Mouse (Mus musculus) T-helper 1 cell (primary cell): ENCODE results near the gene Pgm1.

ENCODE experiments used
- in situ Hi-C: fragments of 300-600 bp; cut with MboI, MseI; formaldehyde crosslinking; loops from one replicate; pipeline ENCODE4 v1.15.1; 2025; ENCODE audit warnings: high pct_unique_total_duplicates

The Pgm1 gene

DNA sequence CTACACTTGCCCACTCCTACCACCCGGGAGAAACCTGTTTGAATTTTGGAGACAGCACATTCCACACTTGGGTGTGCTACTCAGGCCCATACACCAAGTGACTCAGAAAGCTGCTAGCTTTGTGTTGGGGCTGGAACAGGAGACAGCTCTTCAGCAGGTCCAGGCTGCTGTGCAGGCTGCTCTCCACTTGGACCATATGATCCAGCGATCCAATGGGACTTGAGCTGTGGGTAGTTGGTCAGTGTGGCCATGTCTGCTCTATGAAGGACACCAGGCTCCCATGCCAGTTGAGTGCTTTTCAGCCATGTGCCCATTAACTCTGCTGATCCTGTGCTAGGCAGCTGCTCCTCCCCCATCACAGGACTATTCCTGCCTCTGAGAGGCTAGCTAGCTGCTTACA lies 24.7 kb downstream of the Pgm1 start:
- in situ Hi-C loops = no loop called here

DNA sequence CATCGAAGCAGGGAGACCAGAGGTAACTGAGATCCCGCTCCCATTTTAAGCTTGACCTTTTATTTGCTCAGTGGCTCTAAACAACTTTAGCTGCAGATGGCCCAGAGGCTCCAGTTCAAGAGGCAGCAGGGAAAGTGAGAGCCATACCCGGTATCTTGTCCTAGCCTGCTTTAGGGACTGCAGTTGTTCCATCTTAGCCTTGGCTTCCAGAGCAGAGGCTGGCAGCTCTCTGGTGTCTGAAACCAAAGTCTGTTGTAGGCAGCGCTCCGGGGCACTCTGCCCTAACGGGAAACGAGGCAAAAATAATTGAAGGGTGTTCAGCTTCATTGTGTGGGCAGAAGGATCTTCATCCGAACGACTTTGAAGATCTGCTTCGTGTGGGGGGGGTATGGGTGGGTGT lies 26.2 kb downstream of the Pgm1 start:
- in situ Hi-C loops = no loop called here

DNA sequence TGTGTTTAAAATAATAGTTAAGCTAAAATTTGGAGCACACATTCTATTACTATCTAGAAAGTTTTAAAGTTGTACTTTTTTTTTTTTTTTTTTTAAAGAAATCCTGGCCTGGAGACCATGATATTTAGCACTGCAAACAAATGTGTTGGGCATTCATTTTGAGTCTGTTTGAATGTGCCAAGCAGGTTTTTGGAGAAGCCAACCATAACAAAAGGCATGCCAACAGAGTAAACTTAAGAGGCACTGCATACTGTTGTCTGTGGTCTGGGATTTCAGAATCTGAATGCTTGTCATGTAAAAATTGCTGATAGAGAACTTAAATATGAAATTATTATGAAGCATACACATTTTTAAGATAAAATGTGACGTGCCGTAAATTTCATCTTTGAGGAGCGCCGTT lies 28.0 kb downstream of the Pgm1 start:
- in situ Hi-C loops = no loop called here

DNA sequence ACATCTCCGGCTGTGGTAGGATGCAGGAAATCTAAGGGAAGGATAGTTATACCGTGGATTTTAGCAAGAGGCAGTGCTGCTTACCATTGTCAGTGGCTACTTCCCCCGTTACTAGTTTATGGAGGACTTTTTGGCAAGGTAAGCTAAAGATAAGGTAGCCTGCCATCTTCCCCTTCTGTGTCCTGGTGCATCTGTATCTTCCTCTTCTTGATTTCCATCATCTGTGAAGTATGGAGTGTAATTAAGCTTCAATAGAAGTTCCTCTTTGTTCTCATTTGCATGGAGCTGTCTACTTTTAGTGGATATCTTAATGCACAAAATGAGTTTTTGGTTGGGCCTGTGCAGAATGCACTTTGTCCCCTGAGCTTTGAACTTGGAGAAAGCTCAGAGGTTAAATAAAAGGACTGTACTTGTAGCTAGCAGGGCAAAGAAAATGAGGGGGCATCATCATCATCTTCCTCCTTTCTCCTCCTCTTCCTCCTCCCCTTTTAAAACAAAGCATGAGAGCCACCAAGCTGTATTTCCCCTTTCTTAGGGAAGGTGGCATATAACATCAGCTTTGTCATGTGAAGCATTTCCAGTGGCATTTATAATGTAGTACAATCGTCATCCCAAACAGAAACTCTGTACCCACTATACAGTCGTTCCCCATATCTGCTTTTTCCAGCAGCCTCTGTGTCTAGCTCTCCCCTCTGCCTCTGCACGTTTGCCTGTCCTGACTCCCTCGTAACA lies 29.0 kb downstream of the Pgm1 start:
- in situ Hi-C loops = no loop called here

DNA sequence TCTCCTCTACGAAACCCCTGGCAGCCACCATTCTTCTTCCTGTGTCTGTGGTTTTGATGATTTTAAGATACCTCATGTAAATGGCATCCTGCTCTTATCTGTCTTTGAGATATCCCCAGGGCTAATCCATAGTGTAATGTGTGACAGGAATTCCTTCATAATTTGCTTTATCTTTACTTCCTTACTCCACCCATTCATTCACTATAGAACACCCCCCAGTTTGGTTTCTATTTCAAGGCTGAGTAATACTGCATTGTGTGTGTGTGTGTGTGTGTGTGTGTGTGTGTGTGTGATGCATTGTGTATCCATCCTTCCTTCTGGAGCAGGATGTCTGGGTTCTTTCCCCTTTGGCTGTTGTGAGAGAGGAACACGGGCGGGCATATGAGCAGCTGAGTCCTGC lies 30.1 kb downstream of the Pgm1 start:
- in situ Hi-C loops = no loop called here

DNA sequence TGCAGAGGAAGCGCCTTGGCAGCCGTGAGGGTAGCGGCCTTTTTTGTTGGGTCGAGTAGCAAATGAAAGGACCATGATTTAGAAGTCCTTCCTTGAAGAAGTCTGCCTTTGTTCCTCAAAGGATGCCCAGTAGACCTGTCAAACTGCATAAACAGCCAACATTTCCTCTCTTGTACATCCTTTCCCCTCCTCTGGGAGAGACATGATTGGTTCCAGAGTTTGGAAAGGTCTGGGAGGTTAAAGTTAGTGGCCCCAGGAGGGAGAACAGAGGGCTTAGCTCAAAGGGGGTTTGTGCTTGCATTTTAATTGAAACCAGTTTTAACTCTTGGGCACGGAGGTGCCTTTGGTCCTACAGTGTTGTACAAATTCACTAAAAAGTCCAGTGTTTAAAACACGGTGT lies 37.3 kb downstream of the Pgm1 start:
- in situ Hi-C loops = loop anchor here (10.0 kb wide), 1 partner anchor 1618 kb away; no protein-coding TSS in a partner anchor

DNA sequence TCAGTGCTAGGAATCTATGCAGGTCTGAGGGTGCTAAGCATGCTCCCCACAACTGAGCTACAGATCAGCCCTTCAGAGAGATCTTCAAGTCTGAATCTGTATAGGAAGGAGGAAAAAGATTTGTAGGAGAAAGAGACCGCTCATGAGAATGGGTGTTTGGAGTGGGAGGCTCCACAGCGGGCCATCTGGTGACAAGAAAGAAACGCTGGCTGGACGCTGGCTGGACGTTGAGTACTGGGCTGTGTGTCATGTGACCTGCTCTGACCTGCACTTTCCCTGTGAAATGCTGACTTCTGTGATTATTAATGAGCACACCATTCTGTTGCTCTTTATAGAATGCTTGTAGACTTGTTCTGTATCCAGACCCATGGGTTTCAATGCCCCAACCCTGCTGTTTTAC lies 40.1 kb downstream of the Pgm1 start:
- in situ Hi-C loops = loop anchor here (10.0 kb wide), 1 partner anchor 1615 kb away; no protein-coding TSS in a partner anchor

DNA sequence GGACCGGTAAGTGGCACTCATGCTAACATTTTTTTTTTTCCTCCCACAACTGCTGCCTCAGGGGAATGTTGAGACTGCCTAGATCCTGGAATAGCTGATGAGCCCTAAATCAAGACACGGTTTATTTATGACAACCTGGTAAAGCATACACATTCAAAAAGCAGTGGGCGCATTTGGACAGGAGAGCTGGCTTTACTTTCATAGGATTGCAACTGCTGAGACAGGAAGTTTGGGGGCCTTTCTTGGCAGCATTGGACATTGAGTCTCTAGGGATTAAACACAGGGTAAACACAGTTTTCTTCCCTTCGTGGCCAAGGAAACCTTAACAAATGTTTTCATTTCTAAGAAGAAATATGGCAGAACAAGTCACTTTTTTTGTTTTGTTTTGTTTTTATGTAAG lies 40.9 kb downstream of the Pgm1 start:
- in situ Hi-C loops = no loop called here

DNA sequence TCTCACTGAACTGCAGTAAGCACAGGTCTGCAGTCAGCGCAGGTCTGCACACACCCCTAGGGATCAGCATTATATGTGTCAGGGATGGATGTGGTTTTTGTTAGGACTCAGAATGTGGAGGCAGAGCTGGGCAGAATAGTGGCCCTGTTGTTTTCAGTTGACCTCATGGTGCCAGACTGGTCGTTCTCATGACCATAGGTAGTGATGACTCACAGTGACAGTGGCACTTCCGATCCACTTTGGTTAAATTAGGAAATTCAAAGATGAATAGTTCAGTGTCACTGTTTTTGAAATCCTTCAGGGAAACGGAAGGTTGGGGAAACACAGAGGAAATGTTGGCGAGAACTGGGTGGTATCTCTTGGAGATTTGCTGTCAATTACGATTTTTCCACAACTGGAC lies 43.7 kb downstream of the Pgm1 start:
- in situ Hi-C loops = no loop called here

DNA sequence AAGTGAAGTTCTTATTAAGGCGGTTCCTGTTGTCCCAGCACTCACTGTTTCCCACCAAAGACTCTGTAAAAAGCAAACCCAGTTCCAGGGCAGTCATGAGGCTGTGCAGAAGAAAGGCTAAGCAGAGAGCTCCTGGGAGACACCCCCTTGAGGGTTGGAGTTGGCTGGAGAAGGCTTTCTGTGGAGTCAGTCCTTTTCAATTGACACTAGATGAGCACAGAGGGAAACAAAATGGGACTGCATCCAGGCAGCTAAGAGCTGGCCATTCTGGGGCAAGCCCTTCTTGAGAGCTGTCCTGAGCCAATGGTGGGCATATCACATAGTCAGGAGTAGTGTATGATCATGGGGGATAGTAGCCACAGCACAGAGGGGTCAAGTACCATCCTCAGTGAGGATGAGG lies 44.7 kb downstream of the Pgm1 start:
- in situ Hi-C loops = no loop called here

DNA sequence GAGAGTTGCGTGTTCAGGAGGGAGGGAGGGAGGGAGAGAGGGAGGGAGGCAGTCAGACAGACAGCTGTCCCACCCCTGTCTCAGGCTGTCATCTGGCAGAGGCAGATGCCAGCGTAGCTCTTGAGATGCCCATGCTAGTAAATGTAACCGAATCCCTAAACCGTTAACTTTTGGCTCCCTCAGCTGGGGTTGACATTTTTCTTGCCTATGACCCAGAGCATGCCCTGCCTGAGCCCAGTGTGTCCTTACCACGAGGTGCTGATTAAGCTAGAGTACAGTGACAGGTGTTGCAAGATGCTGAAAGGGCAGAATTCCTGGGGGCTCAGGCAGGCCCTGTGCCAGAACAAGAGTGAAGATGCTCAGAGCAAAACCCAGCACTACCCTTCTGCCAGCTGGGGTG lies 45.2 kb downstream of the Pgm1 start:
- in situ Hi-C loops = no loop called here

DNA sequence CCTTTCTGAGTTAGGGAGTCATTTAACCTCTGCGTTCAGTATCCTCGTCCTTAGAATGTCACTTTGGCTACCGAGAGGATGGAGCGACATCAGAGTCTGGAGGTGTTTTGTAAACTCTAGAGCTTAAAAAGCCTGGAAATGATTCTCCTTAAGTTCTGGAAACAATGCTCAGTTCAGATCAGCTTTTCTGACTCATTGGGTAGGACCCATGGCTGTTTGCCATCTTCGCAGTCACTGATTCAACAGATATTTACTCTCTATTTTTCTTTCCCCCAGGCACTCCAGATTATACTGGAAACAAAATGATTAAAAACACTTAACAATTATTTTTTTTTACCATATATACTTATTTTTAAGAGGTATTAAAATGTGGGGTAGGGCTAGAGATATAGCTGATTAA lies 50.1 kb downstream of the Pgm1 start:
- in situ Hi-C loops = no loop called here

DNA sequence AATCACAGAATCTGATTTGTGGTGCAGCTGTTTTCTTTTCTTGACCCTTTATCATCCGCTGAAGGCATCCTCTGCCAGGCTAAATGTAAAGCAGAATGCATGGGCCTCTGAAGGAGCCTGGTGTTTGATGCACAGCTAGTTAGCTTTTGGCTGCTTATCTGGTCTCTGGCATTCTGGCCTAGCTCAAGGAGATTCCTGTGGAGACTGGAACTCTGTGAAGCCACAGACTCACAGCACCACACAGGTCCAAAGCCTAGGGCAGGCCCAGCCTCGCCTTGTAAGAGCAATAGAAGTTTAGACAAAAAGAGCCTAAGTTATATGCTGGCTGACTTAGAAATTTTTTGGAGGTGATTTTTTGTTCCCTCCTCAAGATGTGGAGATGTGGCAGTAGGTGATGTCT lies 52.0 kb downstream of the Pgm1 start:
- in situ Hi-C loops = no loop called here

DNA sequence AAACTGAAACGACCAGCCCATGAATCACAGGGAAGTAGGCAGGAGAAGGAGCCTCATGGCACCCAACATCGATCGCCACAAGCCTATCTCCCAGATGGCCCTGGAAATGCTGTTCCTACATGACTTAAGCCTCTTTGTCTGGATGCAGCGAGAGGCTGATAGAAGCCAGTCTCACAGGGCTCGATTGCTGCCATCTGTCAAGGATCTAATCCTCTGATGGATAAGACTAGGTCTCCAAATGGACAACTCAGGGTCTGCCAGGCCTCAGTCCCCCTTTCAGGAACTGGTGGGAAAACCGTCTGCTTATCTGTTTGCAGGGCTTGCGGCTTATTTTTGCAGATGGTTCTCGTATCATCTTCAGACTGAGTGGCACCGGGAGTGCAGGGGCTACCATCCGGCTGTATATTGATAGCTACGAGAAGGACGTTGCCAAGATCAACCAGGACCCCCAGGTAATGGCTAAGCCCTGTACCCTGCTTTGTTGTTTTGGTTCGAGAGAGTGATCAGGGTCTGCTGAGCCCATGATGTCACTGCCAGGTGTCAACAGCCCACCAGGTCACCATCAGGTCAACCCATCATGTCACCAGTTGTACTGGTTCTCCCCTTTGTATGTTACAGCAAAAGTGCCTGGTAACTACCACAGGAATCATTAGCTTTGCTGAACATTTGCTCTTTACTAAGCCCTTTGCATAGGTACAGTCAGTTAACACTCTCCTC lies 54.6 kb downstream of the Pgm1 start:
- in situ Hi-C loops = no loop called here

DNA sequence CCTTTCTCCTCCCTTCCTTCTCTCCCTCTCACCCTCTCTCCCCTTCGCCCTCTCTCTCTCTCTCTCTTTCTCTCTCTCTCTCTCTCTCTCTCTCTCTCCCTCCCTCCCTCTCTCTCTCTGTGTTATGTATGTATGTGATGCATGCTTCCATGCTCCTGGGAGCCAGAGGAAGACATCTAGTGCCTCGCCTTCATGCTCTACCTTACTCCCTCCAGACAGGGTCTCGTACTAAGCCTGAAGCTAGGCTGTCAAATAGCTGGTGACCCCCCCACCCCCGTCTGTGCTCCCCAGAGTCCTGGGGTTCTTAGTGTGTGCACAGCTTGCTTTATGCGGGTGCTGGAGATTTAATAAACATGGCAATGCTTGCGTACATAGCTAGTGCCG lies 55.1 kb downstream of the Pgm1 start:
- in situ Hi-C loops = no loop called here

DNA sequence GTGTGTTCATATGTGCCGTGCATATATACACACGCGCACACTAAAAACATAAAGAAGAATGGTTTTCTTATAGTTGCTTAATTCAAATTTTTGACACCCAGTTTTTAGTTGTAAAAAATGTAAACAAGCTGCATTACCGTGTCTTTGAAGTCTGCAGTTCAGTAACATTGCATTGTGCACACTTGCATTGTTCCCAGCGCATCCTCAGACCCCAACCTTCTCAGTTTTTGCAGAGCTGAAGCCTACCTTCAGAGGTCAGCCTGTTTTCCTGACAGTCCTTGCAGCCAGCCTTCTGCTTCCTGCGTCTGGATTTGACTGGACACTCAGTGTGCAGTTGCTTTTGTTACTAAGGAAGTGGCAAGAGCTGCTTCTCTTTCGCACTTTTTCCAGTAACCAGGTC lies 55.9 kb downstream of the Pgm1 start:
- in situ Hi-C loops = no loop called here

DNA sequence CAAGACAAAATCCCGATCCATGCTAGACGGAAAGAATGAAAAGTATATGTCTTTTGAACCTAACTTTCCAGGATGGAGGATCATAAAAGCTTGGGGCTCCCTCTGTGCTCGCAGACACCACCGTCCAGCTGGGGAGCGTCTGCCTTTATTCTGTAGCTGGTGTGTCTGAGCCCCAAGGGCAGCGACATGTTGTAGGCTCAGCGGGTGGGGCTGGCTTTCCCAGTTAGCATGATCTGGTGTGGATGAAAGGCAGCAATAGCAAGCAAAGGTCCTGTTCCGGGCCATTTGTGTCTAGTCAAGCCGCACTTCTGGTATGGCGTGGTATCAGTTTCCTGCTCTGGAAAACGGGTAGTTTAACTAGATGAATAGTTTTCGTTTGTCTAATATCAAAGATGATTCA lies 56.4 kb downstream of the Pgm1 start:
- in situ Hi-C loops = no loop called here

DNA sequence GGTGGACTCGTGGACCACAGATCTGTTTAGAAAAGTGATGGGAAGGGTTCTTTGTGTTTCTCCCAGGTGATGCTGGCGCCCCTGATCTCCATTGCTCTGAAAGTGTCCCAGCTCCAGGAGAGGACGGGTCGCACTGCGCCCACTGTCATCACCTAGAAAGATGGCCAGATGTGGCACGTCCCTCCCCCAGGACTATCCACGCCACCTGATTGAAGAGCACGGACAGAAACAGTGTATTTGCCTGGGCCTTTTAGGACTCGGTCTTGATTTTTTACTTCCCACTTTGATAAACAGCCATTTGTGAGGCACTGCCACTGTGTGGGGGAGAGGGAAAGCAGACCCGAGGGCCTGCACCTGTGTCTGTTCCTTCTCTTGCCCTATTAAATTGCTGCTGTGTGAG lies 57.4 kb downstream of the Pgm1 start:
- in situ Hi-C loops = no loop called here

DNA sequence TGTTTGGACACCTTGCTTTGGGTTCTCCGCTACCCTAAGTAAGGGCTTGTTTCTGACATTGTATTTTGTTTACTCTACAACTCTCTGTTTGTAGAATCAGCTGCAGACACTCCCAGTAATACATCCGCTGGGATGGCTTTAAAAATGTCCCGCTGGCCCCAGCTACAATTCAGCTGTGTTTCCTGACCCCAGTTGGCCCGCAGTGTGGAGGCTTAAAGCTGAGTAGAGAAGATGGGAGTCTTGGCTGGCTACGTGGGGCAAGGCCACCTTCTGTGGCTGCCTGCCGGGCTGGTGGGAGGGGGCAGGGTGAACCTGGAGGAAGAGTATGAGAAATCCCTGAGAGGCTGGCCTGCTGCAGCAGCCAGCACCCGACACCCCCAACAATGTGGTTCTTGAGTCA lies 59.6 kb downstream of the Pgm1 start:
- in situ Hi-C loops = no loop called here

DNA sequence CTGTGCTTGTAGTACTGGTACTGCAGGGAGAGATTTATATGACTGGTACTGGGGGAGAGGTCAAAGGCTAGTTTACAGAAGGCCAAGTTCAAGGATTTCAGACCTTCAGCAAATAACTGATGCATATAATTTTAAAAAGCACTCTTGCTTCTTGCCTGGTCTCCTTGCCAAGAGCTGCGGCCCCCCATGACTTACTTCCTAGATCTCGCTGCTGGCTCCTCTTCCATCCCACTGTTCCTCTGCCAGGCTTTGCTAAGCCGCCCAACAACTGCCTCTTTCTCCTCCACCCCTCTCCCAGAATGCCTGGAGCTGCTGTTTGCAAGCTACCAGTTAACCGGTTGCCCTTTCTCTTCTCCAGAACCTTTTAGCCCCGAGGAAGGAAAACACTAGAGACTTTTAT lies 71.8 kb downstream of the Pgm1 start:
- in situ Hi-C loops = no loop called here

DNA sequence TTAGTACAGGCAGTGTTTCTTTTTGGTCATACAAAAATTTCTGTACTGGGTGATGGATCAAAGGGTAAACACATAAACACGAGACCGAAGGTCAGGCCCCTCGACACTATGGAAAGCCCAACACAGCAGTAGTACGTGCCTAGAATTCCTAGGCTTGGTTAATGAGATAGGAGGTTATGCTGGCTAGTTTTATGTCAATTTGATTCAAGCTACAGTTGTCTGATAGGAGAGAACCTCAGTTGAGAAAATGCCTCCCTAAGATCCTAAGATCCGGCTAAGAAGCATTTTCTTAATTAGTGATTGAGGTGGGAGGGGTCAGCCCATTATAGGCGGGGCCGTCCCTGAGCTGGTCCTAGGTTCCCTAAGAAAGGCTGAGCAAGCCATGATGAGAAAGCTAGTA lies 72.6 kb downstream of the Pgm1 start:
- in situ Hi-C loops = no loop called here

DNA sequence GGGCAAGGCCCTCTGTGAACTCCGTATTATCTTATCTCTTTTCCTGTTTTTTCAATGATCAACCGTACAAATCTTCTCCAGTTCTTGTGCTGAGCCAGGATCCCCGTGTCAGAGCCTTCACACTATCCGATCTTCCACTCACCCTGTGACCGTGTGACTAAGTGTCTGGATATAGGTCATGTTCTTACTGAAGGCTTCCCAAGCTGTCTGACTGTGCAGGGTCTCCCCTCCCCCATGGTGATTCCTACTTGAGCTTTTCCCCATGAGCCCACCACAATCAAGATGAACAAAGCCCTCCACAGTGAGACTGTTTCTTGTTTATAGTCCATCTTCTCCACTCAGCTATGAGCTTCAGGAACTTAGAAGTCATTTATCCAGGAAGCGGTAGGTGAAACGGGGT lies 78.5 kb downstream of the Pgm1 start:
- in situ Hi-C loops = no loop called here

DNA sequence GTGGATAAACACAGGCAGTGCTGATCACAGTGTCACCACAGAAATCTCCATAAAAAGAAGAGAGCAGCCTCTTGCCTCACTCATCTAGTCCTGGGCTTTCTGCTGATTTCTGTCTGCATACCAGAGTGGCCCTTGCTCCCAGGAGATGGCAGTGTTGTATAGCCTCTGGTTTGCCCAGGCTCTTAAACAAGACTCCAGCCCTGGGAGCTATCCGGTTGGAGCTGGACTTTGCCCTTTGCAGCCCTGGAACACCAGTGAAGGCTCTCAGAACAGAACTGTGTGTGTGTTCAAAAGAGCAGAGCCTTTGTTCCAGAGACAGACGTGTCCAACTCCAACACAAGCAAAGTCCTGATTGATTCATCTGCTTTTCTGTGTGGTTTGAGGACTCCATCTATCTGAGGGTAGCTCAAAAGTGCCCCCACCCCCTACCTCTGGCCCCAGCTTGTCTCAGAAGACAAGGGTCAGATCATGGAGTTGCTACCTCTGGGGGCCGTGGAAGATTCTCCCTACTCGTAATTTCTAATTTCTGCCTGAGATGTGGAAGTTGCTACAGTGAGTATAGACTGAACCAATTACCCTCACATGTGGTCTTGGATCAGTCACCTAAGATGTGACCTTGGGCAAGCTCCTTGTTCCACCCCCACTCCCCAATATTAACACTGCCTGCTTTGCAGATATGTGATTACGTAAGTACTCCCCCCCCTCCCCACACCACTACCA lies 79.3 kb downstream of the Pgm1 start:
- in situ Hi-C loops = no loop called here
